Mouse (Mus musculus): Measurements from ENCODE around the gene Mycbpap.

GRCm38 (mm10) chr11:94454756-94455155 lies 66.8 kb downstream of the Mycbpap start:
- TF ChIP-seq CTCF (conservative IDR thresholded peaks at IDR 0.05; ENCODE audit: low read length) (no peak), POU5F1 (IDR thresholded peaks at IDR 0.05; ENCODE audit: borderline replicate concordance, low read length) (no peak)

All from E14TG2a.4 (cell line).